Mouse (Mus musculus) neutrophil, adult 59 days (primary cell): ENCODE measurements around the gene Arrdc3. TPM values are rescaled to one million over a fixed set of nuclear protein-coding genes. Genes with fewer than 3 reads are reported as not detected.

Experiments
- total RNA-seq, 2 experiments: library from RNA; stranded (reverse); gene quantifications; 1 replicate in 1 of 2; 2 replicates in 1 of 2; pipeline ENCODE4 v1.2.4; 2023

Arrdc3 gene
- 10 to 100 TPM; 54.7 to 75.0 TPM for total RNA-seq

GRCm38 (mm10) chr13:80883190-80883589 lies at the start of gene Arrdc3:
Gene Arrdc3, plus strand, starts transcription at chr13:80883384.

